Mouse (Mus musculus) neural tube, embryonic 11.5 days (tissue): ENCODE measurements around the gene Actn1. TPM values are rescaled to one million over a fixed set of nuclear protein-coding genes. Genes with fewer than 3 reads are reported as not detected.

Source experiments
- ATAC-seq: fragments of 200-750 bp; cut with Nextera tagmentation; 2 replicates; pipeline ENCODE4 v1.8.0; 2017; ENCODE audit warnings: moderate number of reproducible peaks, mild to moderate bottlenecking, moderate TSS enrichment, moderate library complexity; ENCODE audit not compliant: insufficient read depth, low FRiP score, low TSS enrichment
- DNase-seq: peaks from one replicate; pipeline ENCODE4 v3.0.0-alpha.2; 2015; ENCODE audit warnings: low spot score
- H3K27ac ChIP-seq: fragments of 300-500 bp; sonication (generic); 2 replicates; pipeline ENCODE4 v1.5.1; 2014; ENCODE audit warnings: low read depth, mild to moderate bottlenecking, low read length
- H3K27me3 ChIP-seq: fragments of 300-500 bp; sonication (generic); 2 replicates; pipeline ENCODE4 v1.6.1; 2014; ENCODE audit warnings: mild to moderate bottlenecking, low read length, mixed read lengths; ENCODE audit not compliant: control insufficient read depth, insufficient read depth
- H3K36me3 ChIP-seq: fragments of 300-500 bp; sonication (generic); 2 replicates; pipeline ENCODE4 v1.6.1; 2014; ENCODE audit warnings: mild to moderate bottlenecking, low read length, moderate library complexity, mixed read lengths; ENCODE audit not compliant: control insufficient read depth, insufficient read depth
- H3K4me1 ChIP-seq: fragments of 300-500 bp; sonication (generic); 2 replicates; pipeline ENCODE4 v1.6.1; 2014; ENCODE audit warnings: low read length, mixed read lengths; ENCODE audit not compliant: control insufficient read depth, insufficient read depth
- H3K4me2 ChIP-seq: fragments of 300-500 bp; sonication (generic); 2 replicates; pipeline ENCODE4 v1.6.1; 2014; ENCODE audit warnings: low read depth, mild to moderate bottlenecking, moderate library complexity
- H3K4me3 ChIP-seq: fragments of 300-500 bp; sonication (generic); 2 replicates; pipeline ENCODE4 v1.5.1; 2014; ENCODE audit warnings: low read depth, low read length
- H3K9ac ChIP-seq: fragments of 300-500 bp; sonication (generic); 2 replicates; pipeline ENCODE4 v1.6.1; 2014; ENCODE audit warnings: mild to moderate bottlenecking, low read length
- H3K9me3 ChIP-seq: fragments of 300-500 bp; sonication (generic); 2 replicates; pipeline ENCODE4 v1.6.1; 2016; ENCODE audit warnings: low read length; ENCODE audit not compliant: control insufficient read depth
- WGBS: fragments of 180-500 bp; shearing (Covaris S2); extraction: QIAGEN DNeasy Blood & Tissue Kit; methylation state at CpG from one replicate; pipeline ENCODE4 v1.1.7; 2014; 5-methylcytosine and 5-hydroxymethylcytosine counted together
- polyA plus RNA-seq: library from polyadenylated mRNA; unstranded; fragments of >200 nt; fragmentation: Nextera tagmentation; extraction: Ambion mirVana; gene quantifications from 2 replicates; pipeline ENCODE4 v1.2.1, GENCODE M21; 2014

Gene Actn1
- polyA plus RNA-seq, 1 experiment from 2014 or later, result 20.6 TPM

- Histone ChIP-seq H3K9me3 (no peaks in the 10 kb centered on the region), H3K27me3 (no peaks in the 10 kb centered on the region), H3K9ac (no peak overlapping the region), H3K27ac (no peak overlapping the region), H3K36me3 (no peaks in the 10 kb centered on the region; the same call in 1 of the 2 replicates), H3K4me1 (peaks cover 39% of the 10 kb centered on the region), H3K4me3 (no peak overlapping the region), H3K4me2 (no peak overlapping the region)
- ATAC-seq (no peak), DNase-seq (no peak)
- WGBS, result 91% methylated on average over 2 of the region's 2 CpGs
Measured at GRCm38 (mm10) chr12:80226101-80226500, 34.1 kb downstream of the Actn1 start.

- 66% methylated on average over 8 of the region's 8 CpGs for WGBS
- DNase-seq (no peak), ATAC-seq (no peak)
- no peaks in the 10 kb centered on the region; the same call in 1 of the 2 replicates for H3K36me3 ChIP-seq
- no peaks in the 10 kb centered on the region for H3K27me3 ChIP-seq
- no peak overlapping the region for H3K27ac ChIP-seq
- no peak overlapping the region for H3K9ac ChIP-seq
- no peak overlapping the region for H3K4me3 ChIP-seq
- no peaks in the 10 kb centered on the region for H3K9me3 ChIP-seq
- peaks cover 21% of the 10 kb centered on the region for H3K4me1 ChIP-seq
- H3K4me2 ChIP-seq, result no peak overlapping the region
Measured at GRCm38 (mm10) chr12:80224241-80224731, 35.9 kb downstream of the Actn1 start.

GRCm38 (mm10) chr12:80223511-80223910 is 36.7 kb downstream of the Actn1 start:
- Histone ChIP-seq H3K4me1 (peaks cover 23% of the 10 kb centered on the region), H3K27ac (no peak overlapping the region), H3K36me3 (no peaks in the 10 kb centered on the region; the same call in 1 of the 2 replicates), H3K4me3 (no peak overlapping the region), H3K9ac (no peak overlapping the region), H3K27me3 (no peaks in the 10 kb centered on the region), H3K4me2 (no peak overlapping the region), H3K9me3 (no peaks in the 10 kb centered on the region)
- WGBS, result 42% methylated on average over 8 of the region's 8 CpGs
- peak; percentile 17 for DNase-seq
- ATAC-seq, result no peak

GRCm38 (mm10) chr12:80222473-80222872 is 37.7 kb downstream of the Actn1 start:
- Histone ChIP-seq H3K27ac (no peak overlapping the region), H3K4me2 (no peak overlapping the region), H3K4me3 (no peak overlapping the region), H3K27me3 (no peaks in the 10 kb centered on the region), H3K9ac (no peak overlapping the region), H3K9me3 (no peaks in the 10 kb centered on the region), H3K36me3 (no peaks in the 10 kb centered on the region; the same call in 1 of the 2 replicates), H3K4me1 (peaks cover 13% of the 10 kb centered on the region)
- WGBS, result 94% methylated on average over 3 of the region's 3 CpGs
- ATAC-seq (no peak), DNase-seq (no peak)

GRCm38 (mm10) chr12:80220260-80221038 is 39.7 kb downstream of the Actn1 start:
- no peak for DNase-seq
- Histone ChIP-seq H3K9ac (no peak overlapping the region), H3K27me3 (no peaks in the 10 kb centered on the region), H3K36me3 (no peaks in the 10 kb centered on the region; the same call in 1 of the 2 replicates), H3K27ac (no peak overlapping the region), H3K4me1 (peaks cover 13% of the 10 kb centered on the region), H3K4me2 (no peak overlapping the region), H3K9me3 (no peaks in the 10 kb centered on the region), H3K4me3 (no peak overlapping the region)
- 89% methylated on average over 14 of the region's 14 CpGs for WGBS
- ATAC-seq, result no peak

- H3K27ac ChIP-seq, result no peak overlapping the region
Measured at GRCm38 (mm10) chr12:80218784-80219183, 41.4 kb downstream of the Actn1 start.

GRCm38 (mm10) chr12:80218045-80218611 is 42.0 kb downstream of the Actn1 start:
- no peak for DNase-seq
- no peak overlapping the region for H3K4me3 ChIP-seq
- H3K9ac ChIP-seq, result no peak overlapping the region
- H3K4me2 ChIP-seq, result no peak overlapping the region
- H3K27ac ChIP-seq, result no peak overlapping the region
- H3K9me3 ChIP-seq, result no peaks in the 10 kb centered on the region
- H3K4me1 ChIP-seq, result peaks cover 4% of the 10 kb centered on the region; the same call in 1 of the 2 replicates
- no peaks in the 10 kb centered on the region for H3K27me3 ChIP-seq
- 66% methylated on average over 4 of the region's 4 CpGs for WGBS
- H3K36me3 ChIP-seq, result no peaks in the 10 kb centered on the region; the same call in 1 of the 2 replicates
- no peak for ATAC-seq

More at GRCm38 (mm10) chr12:80218784-80219183, 41.4 kb downstream of the Actn1 start:
- no peak overlapping the region for H3K9ac ChIP-seq
- no peak overlapping the region for H3K4me2 ChIP-seq
- peaks cover 9% of the 10 kb centered on the region for H3K4me1 ChIP-seq
- H3K4me3 ChIP-seq, result no peak overlapping the region
- H3K27me3 ChIP-seq, result no peaks in the 10 kb centered on the region
- WGBS, result 43% methylated on average over 3 of the region's 3 CpGs
- DNase-seq (no peak), ATAC-seq (no peak)
- no peaks in the 10 kb centered on the region; the same call in 1 of the 2 replicates for H3K36me3 ChIP-seq
- H3K9me3 ChIP-seq, result no peaks in the 10 kb centered on the region

- Histone ChIP-seq H3K9me3 (no peaks in the 10 kb centered on the region), H3K4me1 (peaks cover 4% of the 10 kb centered on the region; the same call in 1 of the 2 replicates), H3K4me2 (no peak overlapping the region), H3K36me3 (no peaks in the 10 kb centered on the region), H3K9ac (no peak overlapping the region), H3K27ac (no peak overlapping the region), H3K27me3 (no peaks in the 10 kb centered on the region), H3K4me3 (no peak overlapping the region)
- WGBS, result 65% methylated on average over 3 of the region's 3 CpGs
- DNase-seq (no peak), ATAC-seq (no peak)
Measured at GRCm38 (mm10) chr12:80217049-80217448, 43.1 kb downstream of the Actn1 start.
